Mouse (Mus musculus): ENCODE measurements around the gene Sdf4.

DNA sequence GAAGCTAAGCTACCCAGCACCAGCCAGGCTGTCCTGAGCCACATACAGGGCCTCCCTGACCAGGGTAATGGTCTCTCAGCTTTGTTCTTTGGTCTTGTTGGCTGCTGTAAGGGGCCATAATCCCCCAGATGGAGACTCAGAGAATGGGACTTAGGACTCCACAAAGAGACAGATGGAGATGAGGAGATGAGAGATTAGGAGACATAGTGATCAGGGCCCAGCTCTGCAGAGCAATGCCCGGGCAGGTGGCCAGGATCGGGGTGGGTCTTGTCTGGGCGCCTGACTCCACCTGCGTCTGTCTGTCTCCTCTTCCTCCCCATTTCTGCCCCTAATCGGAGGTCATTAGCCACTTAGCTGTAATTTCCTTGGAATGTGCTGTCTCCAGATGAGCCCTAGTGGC is 22.4 kb upstream of the Sdf4 start:
- TF ChIP-seq GATA1 (IDR thresholded peaks at IDR 0.05; ENCODE audit: borderline replicate concordance, low read length) (no peak), FLI1 (IDR thresholded peaks at IDR 0.05; ENCODE audit: low read length) (no peak)

All from megakaryocyte, embryonic 14.5 days (primary cell).